Mouse (Mus musculus) midbrain, embryonic 10.5 days (tissue): ENCODE measurements at regions not wholly inside any gene's neighbourhood (a gene's known extent, or its start where the extent isn't known, plus 50 kb on each side); places are given as distances from the start of the nearest gene placed in this dataset.

Source experiments
- DNase-seq: peaks from one replicate; pipeline ENCODE4 v3.0.0-alpha.2; 2017; ENCODE audit warnings: low spot score
- H3K27ac ChIP-seq: fragments of 300-500 bp; sonication (generic); replicated peaks from 2 replicates; pipeline ENCODE4 v1.5.1; 2016; ENCODE audit warnings: mild to moderate bottlenecking
- H3K27me3 ChIP-seq: fragments of 300-500 bp; sonication (generic); 2 replicates; pipeline ENCODE4 v1.6.1; 2016; ENCODE audit warnings: low read depth, mild to moderate bottlenecking; ENCODE audit not compliant: poor library complexity, severe bottlenecking
- H3K36me3 ChIP-seq: fragments of 300-500 bp; sonication (generic); 2 replicates; pipeline ENCODE4 v1.6.1; 2016; ENCODE audit warnings: mild to moderate bottlenecking, moderate library complexity
- H3K4me1 ChIP-seq: fragments of 300-500 bp; sonication (generic); 2 replicates; pipeline ENCODE4 v1.6.1; 2016
- H3K4me3 ChIP-seq: fragments of 300-500 bp; sonication (generic); 2 replicates; pipeline ENCODE4 v1.5.1; 2016; ENCODE audit warnings: mild to moderate bottlenecking, moderate library complexity
- H3K9me3 ChIP-seq: fragments of 300-500 bp; sonication (generic); replicated peaks from 2 replicates; pipeline ENCODE4 v1.6.1; 2016; ENCODE audit warnings: mild to moderate bottlenecking
- WGBS: fragments of 180-500 bp; shearing (Covaris S2); methylation state at CpG from one replicate; pipeline ENCODE4 v1.1.7; 2016; 5-methylcytosine and 5-hydroxymethylcytosine counted together

GRCm38 (mm10) chr4:81222468-81223175 is 220.0 kb downstream of the Mpdz start:
- no peaks in the 10 kb centered on the region for H3K27me3 ChIP-seq
- H3K9me3 ChIP-seq, result no peaks in the 10 kb centered on the region
- H3K36me3 ChIP-seq, result no peaks in the 10 kb centered on the region
- H3K4me3 ChIP-seq, result no peak overlapping the region
- 80% methylated on average over 5 of the region's 5 CpGs for WGBS
- DNase-seq, result no peak
- H3K4me1 ChIP-seq, result no peaks in the 10 kb centered on the region
- H3K27ac ChIP-seq, result no peak overlapping the region
